Mouse (Mus musculus) heart, embryonic 16.5 days (tissue): Measurements from ENCODE around the gene Dpyd. TPM values are rescaled to one million over a fixed set of nuclear protein-coding genes. Genes with fewer than 3 reads are reported as not detected.

Experiments
- ATAC-seq: fragments of 200-750 bp; cut with Nextera tagmentation; replicated peaks from 2 replicates; pipeline ENCODE4 v1.8.0; 2017; ENCODE audit warnings: moderate number of reproducible peaks; ENCODE audit not compliant: insufficient read depth, low FRiP score; ENCODE audit errors: extremely low read depth
- H3K27ac ChIP-seq: fragments of 300-500 bp; sonication (generic); 2 replicates; pipeline ENCODE4 v1.5.1; 2014; ENCODE audit warnings: mild to moderate bottlenecking, low read length, control low read depth, moderate library complexity
- H3K27me3 ChIP-seq: fragments of 300-500 bp; sonication (generic); 2 replicates; pipeline ENCODE4 v1.6.1; 2014; ENCODE audit warnings: low read length, mixed read lengths; ENCODE audit not compliant: control insufficient read depth, insufficient read depth
- H3K36me3 ChIP-seq: fragments of 300-500 bp; sonication (generic); 2 replicates; pipeline ENCODE4 v1.6.1; 2014; ENCODE audit not compliant: control insufficient read depth, insufficient read depth
- H3K4me1 ChIP-seq: fragments of 300-500 bp; sonication (generic); 2 replicates; pipeline ENCODE4 v1.6.1; 2014; ENCODE audit warnings: low read length, mixed read lengths; ENCODE audit not compliant: control insufficient read depth, insufficient read depth
- H3K4me2 ChIP-seq: fragments of 300-500 bp; sonication (generic); 2 replicates; pipeline ENCODE4 v1.6.1; 2014; ENCODE audit warnings: low read depth, mild to moderate bottlenecking, control low read depth, low read length
- H3K4me3 ChIP-seq: fragments of 300-500 bp; sonication (generic); 2 replicates; pipeline ENCODE4 v1.5.1; 2014; ENCODE audit warnings: mild to moderate bottlenecking, control low read depth, low read length
- H3K9ac ChIP-seq: fragments of 300-500 bp; sonication (generic); 2 replicates; pipeline ENCODE4 v1.6.1; 2014; ENCODE audit warnings: low read length, control low read depth
- H3K9me3 ChIP-seq: fragments of 300-500 bp; sonication (generic); replicated peaks from 2 replicates; pipeline ENCODE4 v1.6.1; 2016; ENCODE audit warnings: low read length; ENCODE audit not compliant: control insufficient read depth
- WGBS: fragments of 180-500 bp; shearing (Covaris S2); extraction: QIAGEN DNeasy Blood & Tissue Kit; methylation state at CpG from one replicate; pipeline ENCODE4 v1.1.7; 2014; 5-methylcytosine and 5-hydroxymethylcytosine counted together
- polyA plus RNA-seq: library from polyadenylated mRNA; unstranded; fragments of >200 nt; fragmentation: Nextera tagmentation; extraction: Ambion mirVana; gene quantifications from 2 replicates; pipeline ENCODE4 v1.2.1, GENCODE M21; 2015

The Dpyd gene
- polyA plus RNA-seq, 1 experiment from 2014 or later: 3.7 TPM

- 60% methylated on average over 6 of the region's 6 CpGs for WGBS
These were observed 632.1 kb downstream of the Dpyd start for GRCm38 (mm10) chr3:119194071-119194470.

GRCm38 (mm10) chr3:119195613-119196012, 633.7 kb downstream of the Dpyd start:
- WGBS: 53% methylated on average over 4 of the region's 4 CpGs
- ATAC-seq: no peak

More at GRCm38 (mm10) chr3:119194071-119194470, 632.1 kb downstream of the Dpyd start:
- Histone ChIP-seq H3K4me1 (no peaks in the 10 kb centered on the region), H3K9ac (no peak overlapping the region), H3K27ac (no peak overlapping the region), H3K4me3 (no peak overlapping the region), H3K9me3 (no peaks in the 10 kb centered on the region), H3K27me3 (no peaks in the 10 kb centered on the region), H3K36me3 (no peaks in the 10 kb centered on the region), H3K4me2 (no peak overlapping the region)
- no peak for ATAC-seq

DNA sequence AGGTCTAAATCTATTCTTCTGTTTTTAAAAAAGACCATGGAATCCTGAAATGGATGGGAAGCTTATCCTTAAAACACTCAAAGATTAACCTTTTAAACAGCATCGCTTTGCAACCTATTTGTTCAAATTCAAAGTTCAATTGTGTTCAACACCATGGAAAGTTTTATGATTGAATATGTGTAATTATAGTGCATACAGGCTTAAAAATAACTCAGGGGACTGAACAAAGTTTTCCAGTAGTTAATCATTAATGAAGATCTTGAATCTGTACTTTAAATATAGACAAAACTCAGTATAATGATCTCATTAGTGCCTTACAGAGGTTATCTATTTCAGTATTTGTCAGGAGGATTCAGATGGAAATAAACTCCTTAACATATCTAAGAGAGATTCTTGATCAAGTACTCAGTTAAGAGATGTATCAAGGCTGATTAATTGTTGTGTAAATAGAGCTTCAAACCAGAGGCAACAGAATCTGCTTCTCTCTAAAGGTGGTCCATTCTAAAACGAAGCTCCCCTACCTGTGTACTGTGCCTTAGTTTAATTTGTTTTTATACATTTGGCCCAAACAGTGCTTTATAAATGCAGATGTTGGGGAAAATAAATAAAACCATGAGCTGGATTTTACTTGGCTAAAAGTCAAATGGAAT, 659.0 kb downstream of the Dpyd start:
- ATAC-seq: no peak
- WGBS: 72% methylated on average over 2 of the region's 2 CpGs
- Histone ChIP-seq H3K4me2 (no peak overlapping the region), H3K9ac (no peak overlapping the region), H3K4me3 (no peak overlapping the region), H3K27me3 (no peaks in the 10 kb centered on the region), H3K36me3 (no peaks in the 10 kb centered on the region), H3K27ac (no peak overlapping the region), H3K4me1 (no peaks in the 10 kb centered on the region), H3K9me3 (no peaks in the 10 kb centered on the region)

More at GRCm38 (mm10) chr3:119195613-119196012, 633.7 kb downstream of the Dpyd start:
- no peak overlapping the region for H3K9ac ChIP-seq
- no peak overlapping the region for H3K27ac ChIP-seq
- H3K4me2 ChIP-seq: no peak overlapping the region
- H3K4me3 ChIP-seq: no peak overlapping the region
- no peaks in the 10 kb centered on the region for H3K27me3 ChIP-seq
- no peaks in the 10 kb centered on the region for H3K36me3 ChIP-seq
- no peaks in the 10 kb centered on the region for H3K9me3 ChIP-seq
- H3K4me1 ChIP-seq: no peaks in the 10 kb centered on the region

DNA sequence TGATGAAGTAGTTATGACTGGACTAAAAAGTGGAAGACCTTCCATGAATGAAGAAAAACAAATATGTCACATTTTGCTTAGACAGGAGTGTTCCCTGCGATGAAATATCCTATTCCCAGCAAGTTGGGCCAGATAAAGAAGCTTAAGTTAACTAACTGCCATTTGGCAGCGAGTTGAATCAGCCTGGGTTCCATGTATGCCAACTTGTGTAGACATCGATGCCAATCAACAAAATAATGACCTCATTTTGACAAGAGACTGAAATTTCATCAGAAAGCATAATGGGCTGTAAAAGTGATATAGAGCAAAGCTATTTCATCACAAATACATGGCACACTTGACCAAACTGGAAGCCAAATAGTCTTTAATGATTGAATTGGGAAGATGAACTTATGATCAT, 681.3 kb downstream of the Dpyd start:
- no peak overlapping the region for H3K4me3 ChIP-seq
- no peak for ATAC-seq
- H3K9ac ChIP-seq: no peak overlapping the region
- no peaks in the 10 kb centered on the region for H3K36me3 ChIP-seq
- no peak overlapping the region for H3K27ac ChIP-seq
- WGBS: 74% methylated on average over 3 of the region's 3 CpGs
- H3K27me3 ChIP-seq: no peaks in the 10 kb centered on the region
- no peak overlapping the region for H3K4me2 ChIP-seq
- no peaks in the 10 kb centered on the region for H3K4me1 ChIP-seq
- no peaks in the 10 kb centered on the region for H3K9me3 ChIP-seq

DNA sequence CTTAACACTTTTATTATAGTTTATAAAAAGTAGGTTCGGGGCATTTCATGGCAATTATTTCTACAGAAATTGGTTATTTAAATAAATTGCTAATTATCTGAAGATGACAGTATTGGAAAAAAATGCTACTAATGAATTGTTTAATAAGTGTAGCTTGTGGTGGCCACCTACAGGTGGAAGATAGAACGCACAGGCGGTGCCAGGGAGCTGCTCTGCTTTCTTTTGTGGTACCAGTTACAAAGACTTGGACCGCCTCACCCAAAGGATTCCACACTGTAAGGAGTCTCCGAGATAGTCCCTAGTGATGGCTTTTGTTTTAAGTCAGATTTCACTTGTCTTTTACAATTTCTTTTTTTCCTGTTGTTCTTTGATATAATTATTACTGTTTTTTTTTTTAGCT, 694.6 kb downstream of the Dpyd start:
- no peaks in the 10 kb centered on the region for H3K36me3 ChIP-seq
- no peak for ATAC-seq
- no peaks in the 10 kb centered on the region for H3K27me3 ChIP-seq
- H3K4me1 ChIP-seq: 0 out of 2 replicates have a peak, but pooled peaks cover 2% of the 10 kb centered on the region
- no peak overlapping the region for H3K9ac ChIP-seq
- 57% methylated on average over 5 of the region's 5 CpGs for WGBS
- H3K4me2 ChIP-seq: no peak overlapping the region
- no peaks in the 10 kb centered on the region for H3K9me3 ChIP-seq
- no peak overlapping the region for H3K27ac ChIP-seq
- no peak overlapping the region for H3K4me3 ChIP-seq

- WGBS: 72% methylated on average over 2 of the region's 2 CpGs
- Histone ChIP-seq H3K27me3 (no peaks in the 10 kb centered on the region), H3K4me3 (no peak overlapping the region), H3K9ac (no peak overlapping the region), H3K27ac (no peak overlapping the region), H3K4me2 (no peak overlapping the region), H3K4me1 (no peaks in the 10 kb centered on the region), H3K9me3 (no peaks in the 10 kb centered on the region), H3K36me3 (no peaks in the 10 kb centered on the region)
- ATAC-seq: no peak
These were observed 713.3 kb downstream of the Dpyd start for GRCm38 (mm10) chr3:119275241-119275640.

- no peaks in the 10 kb centered on the region for H3K27me3 ChIP-seq
- no peak overlapping the region for H3K4me2 ChIP-seq
- 93% methylated on average over 2 of the region's 2 CpGs for WGBS
- H3K4me1 ChIP-seq: no peaks in the 10 kb centered on the region
- H3K9me3 ChIP-seq: no peaks in the 10 kb centered on the region
- H3K36me3 ChIP-seq: no peaks in the 10 kb centered on the region
- H3K4me3 ChIP-seq: no peak overlapping the region
- H3K27ac ChIP-seq: no peak overlapping the region
- no peak overlapping the region for H3K9ac ChIP-seq
- ATAC-seq: no peak
These were observed 718.7 kb downstream of the Dpyd start for GRCm38 (mm10) chr3:119280671-119281070.

DNA sequence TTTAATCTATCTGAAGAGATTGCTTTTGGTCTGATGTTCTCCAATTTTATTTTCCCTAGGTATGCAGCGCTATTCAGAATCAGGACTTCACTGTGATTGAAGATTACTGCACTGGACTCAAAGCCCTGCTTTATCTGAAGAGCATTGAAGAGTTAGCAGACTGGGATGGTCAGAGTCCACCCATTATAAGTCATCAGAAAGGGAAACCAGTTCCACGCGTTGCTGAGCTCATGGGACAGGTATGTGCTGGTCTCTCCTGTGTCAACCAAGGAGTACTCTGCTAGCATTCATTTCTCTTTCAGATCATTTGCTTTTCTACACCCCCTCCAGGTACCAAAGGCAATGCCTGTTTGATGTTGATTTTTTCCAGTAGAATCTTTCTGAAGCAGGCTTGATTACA, 752.8 kb downstream of the Dpyd start:
- H3K4me1 ChIP-seq: no peaks in the 10 kb centered on the region

DNA sequence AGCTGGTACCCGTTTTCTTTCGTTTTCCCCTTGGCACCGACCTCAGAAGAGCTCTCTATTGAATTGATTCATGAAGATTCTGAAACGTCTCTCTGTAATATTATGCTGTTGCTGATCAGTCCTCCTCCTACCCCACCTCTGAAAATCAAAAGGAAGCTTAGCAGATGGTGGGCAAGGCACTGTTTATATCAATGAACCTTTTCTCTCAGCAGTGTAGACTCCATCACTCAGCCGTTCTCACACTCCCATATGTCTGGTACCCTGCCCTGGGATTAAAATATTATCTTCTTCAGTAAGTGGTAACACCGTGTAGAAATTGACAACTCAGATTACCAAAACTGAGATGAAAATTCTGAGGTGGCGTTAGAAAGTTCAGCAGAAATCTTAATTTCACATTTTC, 767.1 kb downstream of the Dpyd start:
- no peaks in the 10 kb centered on the region; the same call in 1 of the 2 replicates for H3K4me1 ChIP-seq
- H3K36me3 ChIP-seq: no peaks in the 10 kb centered on the region
- H3K9ac ChIP-seq: no peak overlapping the region
- no peak overlapping the region for H3K27ac ChIP-seq
- no peaks in the 10 kb centered on the region for H3K9me3 ChIP-seq
- no peak for ATAC-seq
- WGBS: 76% methylated on average over 7 of the region's 7 CpGs
- no peak overlapping the region for H3K4me3 ChIP-seq
- H3K4me2 ChIP-seq: no peak overlapping the region
- H3K27me3 ChIP-seq: no peaks in the 10 kb centered on the region

More for the DNA sequence above, 752.8 kb downstream of the Dpyd start:
- no peaks in the 10 kb centered on the region for H3K9me3 ChIP-seq
- H3K27me3 ChIP-seq: no peaks in the 10 kb centered on the region
- no peak overlapping the region for H3K9ac ChIP-seq
- no peak overlapping the region for H3K27ac ChIP-seq
- ATAC-seq: no peak
- WGBS: 67% methylated on average over 3 of the region's 3 CpGs
- H3K36me3 ChIP-seq: no peaks in the 10 kb centered on the region
- no peak overlapping the region for H3K4me3 ChIP-seq
- no peak overlapping the region for H3K4me2 ChIP-seq
